Mouse (Mus musculus): ENCODE data around the gene Stim2.

DNA sequence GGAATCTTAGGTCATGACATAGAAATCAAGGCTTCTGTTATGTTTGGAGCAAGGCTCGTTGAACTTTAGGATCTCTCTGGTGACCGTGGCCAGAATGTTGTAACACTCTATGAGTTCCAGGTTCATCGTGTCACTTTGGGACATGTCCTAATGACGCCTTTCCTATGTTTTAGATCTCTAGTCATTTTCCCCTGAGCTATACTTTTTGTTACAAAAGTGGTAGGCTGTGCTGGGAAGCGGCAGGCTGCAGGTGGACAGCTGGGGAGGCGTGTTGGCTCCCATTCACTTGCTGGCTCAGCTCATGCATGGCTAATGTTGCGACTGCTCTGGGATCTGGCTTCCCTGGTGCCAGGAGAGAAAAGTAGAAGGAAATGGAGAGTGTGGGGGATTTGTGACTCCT, 5.7 kb upstream of the Stim2 start:
- TF ChIP-seq CTCF (IDR thresholded peaks at IDR 0.05; ENCODE audit: control insufficient read depth, insufficient read depth, insufficient replicate concordance, low read depth, low read length) (no peak), POLR2A (IDR thresholded peaks at IDR 0.05; ENCODE audit: control insufficient read depth, low read depth, low read length) (no peak)

Data from testis, adult 2 months (tissue).